Mouse (Mus musculus) right cerebral cortex, postnatal 36 days (tissue): ENCODE results near the gene Rpp25.
A peak's percentile ranks its signal among the peaks of the same experiment; 100 is the strongest.

ENCODE experiments used
- DNase-seq, 2 experiments: peaks; one replicate each; pipeline ENCODE4 v3.0.0; 2022; ENCODE audit warnings: low spot score in 2 of 2, mixed read lengths in 1 of 2

The Rpp25 gene

DNA sequence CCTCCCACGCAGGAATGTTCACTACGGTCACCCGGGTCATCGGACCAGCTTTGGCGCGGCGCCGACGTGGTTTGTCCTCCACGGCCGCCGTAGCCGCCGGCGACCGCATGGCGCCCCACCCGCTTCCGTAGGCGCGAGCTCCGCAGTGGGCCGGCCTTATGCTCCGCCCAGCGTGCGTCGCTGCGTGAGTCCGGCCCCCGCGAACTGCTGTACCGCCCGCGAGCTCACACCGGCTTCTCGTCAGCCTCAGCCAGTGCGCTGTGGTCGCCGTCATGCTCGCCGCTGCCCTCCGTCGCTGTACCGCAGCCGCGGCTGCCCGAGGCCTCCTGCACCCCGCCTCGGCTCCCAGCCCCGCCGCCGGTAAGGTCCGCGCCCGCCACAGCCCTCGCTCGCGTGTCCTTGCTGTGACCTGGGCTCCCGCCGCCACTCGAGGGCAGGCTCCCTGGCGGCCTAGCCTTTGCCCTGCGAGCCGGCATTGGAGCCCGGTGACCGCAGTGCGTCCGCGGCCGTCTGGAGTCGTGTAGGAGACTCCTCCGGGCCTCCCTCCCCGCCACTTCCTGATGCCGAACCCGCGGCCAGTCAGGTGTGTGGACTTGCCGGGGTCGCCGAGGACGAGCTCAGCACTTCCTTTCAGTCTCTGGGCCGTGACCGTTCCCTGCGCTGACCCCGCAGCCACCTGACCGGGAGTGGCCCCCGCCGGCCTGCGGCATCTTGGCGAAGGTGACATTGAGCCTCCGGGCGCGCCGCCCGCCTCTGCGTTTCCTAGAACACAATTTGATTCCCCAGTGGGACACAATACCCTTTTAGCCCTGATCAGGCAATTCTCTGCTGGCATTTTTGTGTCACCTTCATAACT is 17.5 kb downstream of the Rpp25 start, which contains the start of gene Cox5a:
Gene Cox5a (plus strand): TSS at position 219 of the 856 bp plus-strand sequence.
- peak; percentile 91 to 93 for DNase-seq

DNA sequence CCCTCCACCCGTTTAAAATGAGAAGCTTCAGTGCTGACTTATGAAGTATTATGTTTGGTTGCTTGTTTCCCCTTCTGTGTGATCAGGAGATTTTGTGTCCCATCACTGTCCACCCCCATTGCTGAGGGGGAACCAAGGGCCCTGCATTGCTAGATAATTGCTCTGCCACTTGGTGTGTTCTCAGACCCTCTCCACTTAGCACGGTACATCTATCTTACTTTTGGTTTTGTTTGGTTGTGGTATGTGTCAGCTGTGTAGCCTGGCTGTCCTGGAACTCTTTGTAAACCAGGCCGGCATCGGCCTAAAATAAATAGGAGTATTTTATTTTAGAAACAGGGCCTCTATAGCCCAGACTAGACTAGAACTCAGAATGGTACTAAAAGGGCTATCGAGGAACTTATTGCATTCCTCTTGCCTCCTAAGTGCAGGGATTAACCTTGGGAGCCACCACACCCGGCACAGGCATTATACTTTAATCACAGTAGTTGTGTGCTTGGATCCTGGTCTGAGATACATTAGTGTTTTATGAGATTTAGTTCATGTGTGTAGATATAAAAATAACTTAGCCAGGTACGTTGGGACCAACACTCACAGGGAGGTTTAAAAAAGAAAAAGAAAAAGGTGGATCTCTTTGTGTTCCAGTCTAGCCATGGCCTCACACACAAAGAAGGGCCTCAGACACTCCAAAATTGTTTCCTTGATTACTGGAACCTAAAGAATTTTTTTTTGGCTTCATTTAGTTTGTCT is 18.5 kb downstream of the Rpp25 start:
- DNase-seq: no peak

DNA sequence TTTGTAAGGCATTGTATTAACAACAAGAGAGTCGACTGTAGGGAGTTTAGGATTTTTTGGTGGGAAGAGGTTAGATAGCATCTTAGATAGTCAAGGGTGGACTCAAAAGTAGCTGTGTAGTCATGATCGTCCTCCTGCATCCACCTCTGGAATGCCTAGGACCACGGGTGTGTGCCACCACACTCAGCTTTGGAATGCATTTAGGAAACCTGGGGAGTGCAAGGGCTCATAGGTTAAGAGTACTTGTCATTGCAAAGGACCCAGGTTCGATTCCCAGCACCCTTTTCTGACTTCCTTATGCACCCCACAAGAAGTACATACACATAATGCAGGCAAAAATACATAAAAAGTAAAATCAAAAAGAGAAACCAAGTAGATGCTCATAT is 19.0 kb downstream of the Rpp25 start:
- no peak for DNase-seq

DNA sequence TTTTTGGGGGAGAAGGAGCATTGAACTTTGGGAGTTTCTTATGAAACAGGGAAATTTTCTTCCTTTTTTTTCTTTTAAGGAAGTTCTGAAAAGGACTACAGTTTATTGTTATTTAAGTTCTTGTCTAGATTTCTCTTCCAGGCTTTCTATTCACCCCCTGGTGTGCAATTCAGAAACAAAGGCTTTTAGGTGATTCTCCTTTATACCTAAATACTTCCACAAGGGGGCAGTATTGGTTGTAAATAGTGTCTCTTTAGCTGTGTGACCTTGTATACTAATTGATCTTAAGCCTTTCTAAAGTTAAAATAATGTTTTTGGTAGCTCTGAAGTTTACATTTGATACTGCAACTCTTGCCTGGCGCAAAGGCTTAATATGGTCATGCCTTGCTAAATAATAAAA is 19.9 kb downstream of the Rpp25 start:
- no peak for DNase-seq

DNA sequence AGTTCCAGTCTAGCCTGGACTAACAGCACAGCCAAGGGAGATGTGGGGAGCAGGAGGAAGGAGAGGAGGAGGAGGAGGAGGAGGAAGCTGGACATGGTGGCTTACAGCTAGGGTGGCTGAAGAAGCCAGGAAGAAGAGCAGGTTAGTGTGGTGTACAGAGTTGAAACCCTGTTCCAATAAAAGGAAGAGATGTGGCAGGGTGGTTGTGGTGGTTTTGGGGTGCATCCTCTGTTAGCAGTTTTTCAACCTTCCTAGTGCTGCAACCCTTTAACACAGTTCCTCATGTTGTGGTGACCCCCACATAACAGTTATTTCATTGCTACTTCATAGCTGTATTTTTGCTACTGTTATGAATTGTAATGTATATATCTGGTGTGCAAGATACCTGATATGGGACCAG is 20.6 kb downstream of the Rpp25 start:
- no peak for DNase-seq

DNA sequence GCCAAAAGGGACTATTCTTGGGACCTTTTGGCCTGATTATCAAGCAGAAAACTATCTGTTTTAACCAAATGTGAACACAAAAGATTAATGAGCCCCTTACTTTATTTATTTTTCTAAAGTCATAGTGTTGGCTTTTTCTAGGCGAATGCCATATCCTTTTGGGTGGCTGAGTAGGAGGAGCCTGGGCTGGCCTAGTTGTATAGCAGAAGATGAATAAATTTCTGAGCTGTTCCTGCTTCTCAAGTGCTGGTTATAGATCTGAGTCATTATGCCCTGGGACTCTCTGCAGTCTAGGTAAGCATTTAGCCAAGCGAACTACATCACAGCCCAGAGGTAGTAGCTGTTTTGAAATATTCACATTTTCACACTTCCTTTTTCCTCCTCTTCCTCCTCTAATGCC is 21.7 kb downstream of the Rpp25 start:
- no peak for DNase-seq

DNA sequence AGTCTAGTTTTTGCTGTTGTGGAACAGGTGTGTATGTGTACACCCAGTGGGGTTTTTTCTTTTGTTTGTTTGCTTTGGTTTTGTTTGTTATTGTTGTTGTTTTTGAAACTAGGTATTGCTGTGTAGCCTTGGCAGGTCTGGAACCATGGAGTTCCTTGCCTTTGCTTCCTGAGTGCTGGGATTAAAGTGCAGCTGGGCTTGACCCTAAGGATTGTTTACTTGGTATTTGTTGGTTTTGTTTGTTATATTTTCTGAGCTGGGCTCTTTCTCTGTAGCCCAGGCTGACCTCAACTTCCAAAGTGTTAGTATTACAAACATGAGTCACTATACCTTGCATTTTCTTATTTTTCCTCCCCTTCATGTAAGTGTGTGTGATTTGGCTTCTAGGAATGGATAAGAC is 22.6 kb downstream of the Rpp25 start:
- DNase-seq: no peak

DNA sequence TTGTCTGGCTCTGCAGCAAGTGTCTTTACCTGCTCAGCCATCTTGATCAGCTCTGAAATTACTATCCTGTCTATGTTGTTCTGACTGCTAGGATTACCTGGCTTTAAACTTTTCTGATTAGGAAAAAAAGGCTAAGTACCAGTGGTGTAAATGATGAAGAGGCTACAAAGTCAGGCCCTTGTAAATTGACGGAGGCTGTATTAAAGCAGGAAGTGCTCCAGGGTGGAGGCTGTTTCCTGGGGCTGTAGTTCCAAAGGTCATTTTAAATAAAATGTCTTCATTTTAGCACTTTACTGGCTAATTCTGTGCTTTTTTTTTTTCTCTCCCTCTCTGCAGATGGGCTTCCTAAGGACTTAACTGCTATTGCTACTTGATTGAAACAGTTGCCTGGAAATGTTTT is 28.1 kb downstream of the Rpp25 start:
- DNase-seq: no peak

DNA sequence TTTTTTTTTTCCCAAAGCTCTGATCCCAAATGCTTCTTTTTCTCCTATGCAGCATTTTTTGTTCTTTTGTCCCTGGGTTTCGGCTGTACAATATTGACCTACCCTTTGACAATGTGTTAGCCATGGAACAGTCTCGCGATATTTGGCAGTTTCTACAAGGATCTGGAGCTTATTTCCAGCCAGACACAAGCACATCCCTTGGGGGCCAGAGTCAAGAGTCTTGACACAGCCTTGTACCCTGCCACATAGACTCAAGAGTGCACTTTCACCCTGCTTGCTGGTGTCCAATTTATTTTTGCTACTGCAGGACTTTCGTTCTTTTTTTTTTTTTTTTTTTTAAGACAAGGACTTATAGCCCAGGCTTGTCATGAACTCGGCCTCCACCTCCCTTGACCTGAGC is 32.5 kb downstream of the Rpp25 start:
- no peak for DNase-seq

DNA sequence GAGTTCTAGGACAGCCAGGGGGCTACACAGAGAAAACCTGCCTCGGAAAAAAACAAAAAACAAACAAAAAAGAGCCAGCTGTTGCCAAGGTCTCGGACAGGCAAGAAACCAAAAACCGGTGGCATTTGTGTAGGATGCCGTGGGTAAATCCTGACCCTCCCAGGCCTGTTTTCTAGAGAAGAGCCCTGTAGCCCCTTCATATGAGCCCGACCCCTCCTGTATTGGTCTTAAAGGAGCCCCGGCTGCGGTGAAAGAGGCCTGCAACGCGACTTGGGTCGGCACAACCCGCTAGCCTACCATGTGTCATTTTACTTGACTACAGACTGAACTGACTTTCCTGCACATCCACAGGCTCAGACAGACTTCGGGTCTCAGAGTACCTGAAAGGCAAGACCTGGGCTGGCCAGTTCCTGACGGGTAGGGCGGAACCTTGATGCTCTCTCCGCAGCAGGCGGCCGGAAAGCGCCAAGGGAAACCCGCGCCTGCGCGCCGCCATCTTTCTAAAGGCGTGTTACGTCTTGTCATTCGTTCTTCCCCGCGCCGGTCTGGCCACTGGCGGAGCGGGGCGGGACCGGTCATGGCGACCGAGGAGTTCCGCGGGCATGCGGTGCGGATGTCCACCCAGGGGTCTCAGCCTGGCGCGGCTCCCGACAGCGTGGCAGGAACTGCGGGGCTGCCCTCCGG is 33.4 kb downstream of the Rpp25 start, which contains the start of gene Fam219b:
Gene Fam219b (plus strand): TSS at position 485 of the 684 bp plus-strand sequence.
- peak; percentile 88 to 92 for DNase-seq

DNA sequence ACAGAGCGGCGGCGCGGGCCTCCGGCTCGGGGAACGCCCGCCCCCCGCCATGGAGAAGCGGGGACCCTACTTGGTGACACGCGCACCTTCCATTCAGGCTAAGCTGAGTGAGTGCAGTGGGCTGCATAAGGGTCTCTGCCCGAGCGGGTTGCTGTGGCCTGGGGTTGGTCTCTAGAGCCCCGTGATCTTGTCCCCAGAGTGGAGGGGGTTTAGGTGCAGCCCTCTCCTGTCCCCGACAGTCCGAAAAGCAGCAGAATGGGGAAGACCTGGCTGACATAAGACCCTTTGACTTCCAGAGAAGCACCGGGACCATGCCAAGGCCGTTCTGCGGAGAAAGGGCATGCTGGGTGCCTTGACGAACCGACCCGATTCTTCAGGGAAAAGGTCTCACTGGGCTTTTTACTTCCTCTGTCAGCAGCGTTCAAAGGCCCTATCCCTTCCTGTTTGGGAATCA is 33.9 kb downstream of the Rpp25 start:
- no peak for DNase-seq

DNA sequence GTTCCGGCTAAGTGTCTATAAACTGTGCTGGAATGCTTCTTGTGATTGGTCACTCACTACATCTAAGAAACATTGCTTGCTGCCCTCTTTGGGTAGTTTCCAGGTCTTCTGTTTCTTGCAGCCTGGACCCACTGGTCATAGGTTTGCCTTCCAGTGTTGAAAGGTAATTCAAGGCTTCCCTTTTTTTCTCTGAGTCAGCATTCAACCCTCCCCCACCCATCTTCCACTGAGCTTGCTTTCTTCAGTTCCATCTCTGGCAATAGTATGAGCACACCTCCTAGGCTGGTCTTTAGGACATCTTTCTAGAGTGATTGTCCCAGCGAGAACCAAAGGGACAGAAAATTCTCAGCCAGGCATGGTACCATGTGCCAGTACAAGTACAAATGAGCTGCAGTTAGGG is 35.7 kb downstream of the Rpp25 start:
- DNase-seq: no peak

DNA sequence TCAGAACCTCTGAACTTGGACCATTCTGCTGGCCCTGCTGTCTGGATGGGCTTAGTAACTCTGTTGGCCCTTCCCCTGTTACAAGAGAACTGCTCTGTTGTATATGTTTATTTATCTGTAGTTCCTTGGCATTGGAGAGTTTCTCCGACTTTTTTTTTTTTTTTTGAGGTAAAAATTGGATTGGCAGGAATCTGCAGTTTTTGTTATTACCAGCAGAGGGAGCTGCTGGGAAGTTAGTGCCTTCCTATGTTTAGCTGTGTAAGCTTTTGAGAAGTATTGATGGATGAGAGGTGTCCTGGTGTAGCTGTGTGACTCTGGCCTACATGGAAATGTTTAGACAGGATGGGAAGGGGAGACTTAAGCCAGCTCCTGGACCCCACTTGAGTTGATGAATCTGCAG is 37.5 kb downstream of the Rpp25 start:
- no peak for DNase-seq

DNA sequence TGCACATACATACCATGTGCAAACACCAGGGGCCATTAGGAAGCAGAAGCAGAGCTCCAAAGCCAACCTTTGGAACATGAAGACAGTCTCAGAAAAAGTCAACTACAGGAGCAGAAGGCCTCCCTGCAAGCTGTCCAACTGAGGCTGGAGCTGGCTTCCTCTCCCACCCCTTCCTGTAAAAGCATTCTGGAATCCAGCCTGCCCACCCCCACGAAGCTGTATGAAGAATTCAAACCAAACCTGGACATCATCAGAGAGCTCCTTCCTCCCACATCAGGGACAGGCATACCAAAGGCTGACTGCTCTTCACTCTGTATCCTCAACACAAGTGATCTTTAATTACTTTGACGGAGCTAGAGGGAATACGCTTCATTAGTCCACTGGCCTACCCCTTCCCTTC is 40.1 kb downstream of the Rpp25 start:
- DNase-seq: no peak

DNA sequence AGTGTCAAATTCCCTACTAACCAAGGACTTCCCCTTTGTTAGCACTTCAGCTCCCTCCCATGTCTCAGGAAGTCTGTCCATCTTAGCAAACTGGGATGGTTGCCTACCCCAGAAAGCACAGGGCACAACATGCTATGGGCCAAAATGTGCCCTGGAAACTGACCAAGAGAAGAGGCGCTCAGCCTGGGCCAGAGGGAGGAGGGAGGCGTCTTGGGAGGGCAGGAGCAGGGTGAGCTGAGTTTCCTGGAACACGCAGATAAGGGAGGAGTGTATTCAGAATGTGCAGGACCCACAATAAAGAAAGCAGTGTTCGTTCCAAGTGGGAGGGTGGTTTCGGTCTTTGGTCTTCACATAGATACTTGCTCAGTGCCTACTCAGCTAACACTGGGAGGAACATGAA is 43.5 kb downstream of the Rpp25 start:
- no peak for DNase-seq

DNA sequence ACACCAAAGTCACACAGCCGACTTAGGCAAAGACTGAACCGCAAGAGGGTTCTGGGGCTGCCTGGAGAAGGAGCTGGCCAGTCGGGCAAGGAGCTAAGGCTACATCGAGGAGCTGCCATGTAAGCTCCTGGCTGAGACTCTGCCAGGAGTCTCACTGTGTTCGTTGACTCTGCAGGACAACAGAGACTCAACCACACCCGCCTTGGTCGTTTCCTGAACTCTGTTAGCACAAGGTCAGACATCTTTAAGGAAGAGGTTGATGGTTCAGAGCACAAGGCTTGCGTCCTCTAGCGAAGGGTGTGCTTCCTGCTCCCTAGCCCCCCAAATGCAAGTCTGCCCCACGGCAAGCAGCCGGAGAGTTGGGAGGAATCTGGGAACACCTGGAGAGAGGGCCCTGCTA is 44.0 kb downstream of the Rpp25 start:
- no peak for DNase-seq

DNA sequence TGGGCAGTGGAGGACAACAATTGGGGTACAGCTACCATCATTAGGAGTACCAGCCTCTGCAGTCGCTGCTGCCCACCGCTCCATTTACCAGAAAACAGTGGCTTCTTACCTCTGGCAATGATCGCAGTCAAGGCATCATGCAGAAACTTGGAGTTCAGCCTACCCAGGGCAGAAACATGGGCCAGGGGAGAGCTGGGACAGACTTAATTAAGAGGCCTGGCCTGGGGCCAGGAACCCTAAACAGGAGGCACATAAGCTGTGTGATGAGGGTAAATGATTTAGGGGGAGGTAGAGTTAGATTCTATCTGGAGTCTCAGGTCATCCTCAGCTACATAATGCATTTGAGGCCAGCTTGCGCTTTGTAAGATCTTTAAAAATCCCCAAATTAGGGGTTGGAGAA is 45.4 kb downstream of the Rpp25 start:
- no peak for DNase-seq

DNA sequence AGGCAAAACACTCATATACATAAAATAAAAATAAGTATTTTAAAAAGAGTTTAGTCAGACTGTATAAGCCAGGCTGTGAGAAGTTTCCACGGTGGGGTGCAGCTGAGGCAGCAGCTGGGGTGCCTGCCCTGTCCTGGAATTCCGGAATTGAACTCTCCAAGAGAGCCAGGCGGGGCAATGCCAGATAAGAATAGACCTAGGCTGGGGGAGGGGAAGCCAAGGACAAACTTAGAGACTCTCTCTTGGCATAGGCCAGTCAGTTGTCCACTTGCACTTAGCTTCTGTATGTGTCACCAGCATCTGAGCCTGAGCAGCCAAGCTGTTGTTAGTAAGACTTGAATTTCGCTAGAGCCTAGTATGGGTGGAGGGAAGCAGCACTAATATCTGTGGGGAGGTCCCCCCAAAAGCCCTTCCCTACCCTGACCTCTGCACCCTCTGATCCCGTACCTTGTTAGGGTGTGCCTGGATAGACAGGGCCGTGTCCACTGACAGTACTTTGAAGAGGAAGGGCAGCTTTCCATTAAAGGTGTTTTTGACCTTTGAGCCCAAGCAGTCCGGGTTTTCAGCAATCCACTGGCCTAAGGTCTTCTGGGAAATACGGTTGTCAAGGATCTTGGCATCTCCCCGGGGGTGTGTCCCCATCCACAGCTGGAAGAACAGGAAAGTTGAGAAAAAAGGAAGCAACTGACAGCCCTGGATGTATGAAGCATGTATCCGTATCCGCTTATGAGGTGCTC is 46.5 kb downstream of the Rpp25 start:
- no peak for DNase-seq

DNA sequence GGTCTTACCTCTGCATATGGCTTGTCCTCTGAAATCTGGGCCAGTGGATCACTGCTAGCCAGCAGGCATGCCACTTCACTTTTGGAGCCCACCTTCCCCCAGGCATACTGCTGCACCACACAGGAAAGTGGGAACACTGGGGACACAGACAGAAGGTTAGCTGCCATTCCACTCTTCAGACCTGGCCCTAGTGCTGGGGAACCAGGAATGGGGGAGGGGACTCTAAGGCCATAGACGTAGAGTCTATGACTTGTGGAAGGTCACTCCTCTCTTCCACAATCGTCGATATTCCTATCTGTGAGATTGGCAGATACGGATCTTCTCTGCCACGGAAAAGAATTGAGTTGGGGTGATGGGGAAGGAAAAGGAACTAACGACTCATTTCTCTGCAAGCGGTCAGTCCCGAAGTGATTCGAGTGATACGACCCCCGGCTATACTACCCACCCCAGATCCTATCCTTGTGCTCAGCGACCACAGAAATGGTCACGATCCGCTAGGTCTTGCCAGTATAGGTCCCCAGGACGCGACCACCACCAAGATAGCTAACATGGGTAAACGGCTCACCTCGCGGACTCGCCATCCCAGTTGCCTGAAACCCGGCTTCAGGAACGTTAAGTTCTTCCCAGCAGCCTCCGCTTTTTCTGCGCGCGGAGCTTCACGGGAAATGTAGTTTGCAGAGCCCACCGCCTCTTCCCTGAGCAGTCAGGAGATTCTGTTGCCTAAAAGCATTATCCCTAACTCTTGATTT is 48.5 kb downstream of the Rpp25 start, which contains the start of gene Mpi:
Gene Mpi (minus strand): TSS at position 625 of the 749 bp plus-strand sequence.
- DNase-seq: peak; percentile 69 to 74

DNA sequence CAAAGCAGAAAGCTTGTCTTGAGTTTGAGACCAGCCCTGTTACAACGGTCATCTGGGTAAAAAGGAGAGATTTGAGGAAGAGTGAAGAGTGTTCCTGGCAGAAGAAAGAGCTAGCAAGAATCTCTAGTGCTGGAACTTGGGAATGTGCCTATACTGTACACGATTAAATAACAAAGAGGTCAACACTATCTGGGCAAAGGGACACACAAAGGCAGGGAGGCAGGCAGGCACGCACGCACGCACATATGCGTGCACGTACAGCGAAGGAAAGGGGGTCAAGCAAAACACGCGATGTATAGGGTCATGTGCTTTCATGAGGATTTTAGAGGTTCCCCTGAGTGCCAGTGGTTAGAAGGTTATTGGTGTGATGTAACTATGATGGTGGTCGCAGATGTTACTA is 49.3 kb downstream of the Rpp25 start:
- DNase-seq: no peak

DNA sequence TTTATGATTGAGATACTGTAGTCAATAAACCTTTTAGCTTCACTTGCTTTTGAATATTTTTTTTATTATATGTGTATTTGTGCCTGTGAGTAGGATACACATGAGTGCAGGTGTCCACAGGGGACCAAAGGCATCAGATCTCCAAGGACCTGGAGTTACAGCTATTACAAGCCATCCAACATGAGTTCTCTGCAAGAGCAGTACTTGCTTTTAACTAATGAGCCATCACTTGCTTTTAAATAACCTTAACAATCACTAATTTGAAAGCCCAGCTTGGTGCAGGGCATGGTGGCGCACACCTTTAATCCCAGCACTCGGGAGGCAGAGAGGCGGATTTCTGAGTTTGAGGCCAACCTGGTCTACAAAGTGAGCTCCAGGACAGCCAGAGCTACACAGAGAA is 50.9 kb downstream of the Rpp25 start:
- no peak for DNase-seq
